Mouse (Mus musculus) kidney, postnatal 10 days (tissue): Measurements from ENCODE around the gene Mia2.
"Not testable (repeated sequence)": the region's sequence is repeated elsewhere in the genome, so short reads cannot be mapped to it uniquely, and the experiment has no call there.

Source experiments
- DNase-seq: peaks from one replicate; pipeline ENCODE4 v3.0.0; 2021; ENCODE audit warnings: mixed read lengths

Mia2 gene

GRCm38 (mm10) chr12:59169935-59170334, 74.3 kb downstream of the Mia2 start:
- no peak for DNase-seq

- no peak for DNase-seq
Measured at GRCm38 (mm10) chr12:59177814-59178213, 82.2 kb downstream of the Mia2 start.

- DNase-seq: no peak
Measured at GRCm38 (mm10) chr12:59188086-59188682, 92.6 kb downstream of the Mia2 start.

- DNase-seq: no peak
Measured at GRCm38 (mm10) chr12:59193637-59194036, 98.0 kb downstream of the Mia2 start.

GRCm38 (mm10) chr12:59194341-59195003, 98.9 kb downstream of the Mia2 start:
- DNase-seq: no peak

GRCm38 (mm10) chr12:59195065-59195464, 99.5 kb downstream of the Mia2 start:
- no peak for DNase-seq

GRCm38 (mm10) chr12:59195941-59196340, 100.3 kb downstream of the Mia2 start:
- no peak for DNase-seq

- no peak for DNase-seq
Measured at GRCm38 (mm10) chr12:59198750-59199149, 103.2 kb downstream of the Mia2 start.

- DNase-seq: no peak
Measured at GRCm38 (mm10) chr12:59199361-59199760, 103.8 kb downstream of the Mia2 start.

- no peak for DNase-seq
Measured at GRCm38 (mm10) chr12:59205571-59205970, 110.0 kb downstream of the Mia2 start.

- DNase-seq: no peak
Measured at GRCm38 (mm10) chr12:59206208-59206999, 110.8 kb downstream of the Mia2 start.

GRCm38 (mm10) chr12:59207000-59207390, 111.4 kb downstream of the Mia2 start:
- no peak for DNase-seq

- DNase-seq: no peak
Measured at GRCm38 (mm10) chr12:59207814-59208213, 112.2 kb downstream of the Mia2 start.

GRCm38 (mm10) chr12:59216176-59216575, 120.6 kb downstream of the Mia2 start:
- DNase-seq: no peak

- no peak for DNase-seq
Measured at GRCm38 (mm10) chr12:59216676-59217266, 121.2 kb downstream of the Mia2 start.

GRCm38 (mm10) chr12:59217331-59217730, 121.7 kb downstream of the Mia2 start:
- DNase-seq: no peak

- DNase-seq: peak; percentile 47
Measured at GRCm38 (mm10) chr12:59218640-59219321, 123.2 kb downstream of the Mia2 start.

GRCm38 (mm10) chr12:59219325-59220225, 124.0 kb downstream of the Mia2 start, which contains the start of gene Fbxo33:
Gene Fbxo33 (minus strand): TSS chr12:59219725.
- DNase-seq: peak; percentile 99

GRCm38 (mm10) chr12:59228401-59228800, 132.8 kb downstream of the Mia2 start:
- DNase-seq: no peak

- DNase-seq: no peak
Measured at GRCm38 (mm10) chr12:59238434-59238833, 142.8 kb downstream of the Mia2 start.

- not testable (repeated sequence) for DNase-seq
Measured at GRCm38 (mm10) chr12:59241031-59241430, 145.4 kb downstream of the Mia2 start.
